Mouse (Mus musculus) mammary gland, adult 2 months (tissue): ENCODE measurements around the gene Zfp775. TPM values are rescaled to one million over a fixed set of nuclear protein-coding genes. Genes with fewer than 3 reads are reported as not detected.

ENCODE experiments used
- polyA plus RNA-seq: library from polyadenylated mRNA; depleted of rRNA; stranded (reverse); fragments of >200 nt; gene quantifications from 2 replicates; pipeline ENCODE4 v1.2.3, GENCODE M21; 2012; ENCODE audit warnings: low replicate concordance; rRNA removed

Zfp775 gene
- 5.5 and 9.2 TPM in 2 replicates for polyA plus RNA-seq

DNA sequence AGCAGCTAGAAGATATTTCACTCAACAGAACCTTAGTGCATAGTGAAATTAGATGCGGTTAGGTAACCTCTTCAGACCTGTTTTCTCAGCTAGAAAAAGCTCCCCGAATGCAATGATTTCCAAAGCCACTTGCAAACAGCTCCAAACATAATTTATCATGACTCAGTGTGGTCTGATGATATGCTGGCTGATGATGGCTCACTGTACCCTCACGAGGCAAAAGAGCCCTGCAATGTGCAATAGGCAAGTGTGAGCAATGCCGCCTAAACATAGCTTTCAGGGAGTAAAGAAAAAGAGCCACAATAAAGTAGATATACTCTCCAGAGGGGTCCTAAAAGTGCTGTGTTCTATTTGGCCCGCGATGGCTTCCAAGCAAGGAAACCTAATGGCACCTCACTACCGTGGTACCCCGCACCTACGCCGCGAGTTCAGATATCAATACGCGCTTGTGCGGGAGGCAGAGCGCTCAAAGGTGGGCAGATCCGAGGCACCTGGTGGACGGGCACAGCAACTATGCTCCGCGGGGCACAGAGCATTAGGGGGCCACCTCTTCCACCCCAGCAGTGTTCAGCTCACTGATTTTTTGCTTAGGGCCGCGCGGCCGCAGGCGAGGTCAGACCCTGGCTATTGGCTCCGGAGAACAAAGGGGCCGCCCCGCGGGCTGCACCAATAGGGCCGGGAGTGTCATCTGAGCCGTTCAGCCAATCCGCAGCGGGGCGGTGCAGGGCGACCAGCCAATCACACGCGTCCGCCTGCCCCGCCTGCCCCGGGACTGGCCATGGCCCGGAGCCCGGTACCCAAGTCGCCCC, at the start of gene Zfp775:
TSS of gene Zfp775 (plus strand) at position 793 of the 809 bp plus-strand sequence.

DNA sequence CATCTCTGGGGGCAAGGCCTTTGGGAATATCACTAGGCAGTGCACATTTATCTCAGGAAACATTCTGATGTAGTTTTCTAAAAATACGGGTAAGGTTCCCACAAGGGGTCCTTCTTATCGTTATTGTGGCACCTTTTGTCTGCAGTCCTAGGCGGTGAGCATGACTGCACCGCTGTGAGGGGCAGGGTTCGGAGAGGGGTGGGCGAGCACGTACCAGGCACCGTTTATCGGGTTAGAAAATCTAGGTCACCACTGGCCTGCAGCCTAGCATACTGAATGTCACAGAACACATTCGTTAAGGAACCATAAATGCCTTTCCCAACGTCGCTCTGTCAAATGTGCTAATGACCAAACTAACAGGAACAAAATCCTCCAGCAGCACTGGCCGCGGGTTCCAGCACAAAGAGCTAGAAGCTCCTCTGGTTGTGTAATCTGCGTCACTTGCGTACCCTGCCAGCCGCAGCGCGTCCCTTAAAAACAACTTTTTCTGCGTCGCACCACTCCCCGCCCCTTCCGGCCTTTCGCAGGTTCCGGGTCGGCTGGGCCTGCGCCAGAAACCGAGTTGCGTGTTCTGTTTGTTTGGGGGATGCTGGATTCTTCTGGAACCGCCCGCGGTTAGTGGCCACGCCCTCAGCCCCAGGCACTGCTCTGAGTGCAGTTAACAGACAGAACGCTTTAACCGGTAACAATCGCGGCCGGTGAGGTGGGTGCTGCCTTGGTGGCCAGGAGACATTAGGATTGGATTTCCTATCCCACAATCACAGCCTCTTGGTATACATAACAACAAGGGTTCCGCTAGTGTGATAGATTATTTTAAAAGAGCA, 47.4 kb upstream of the Zfp775 start, which contains the start of gene Lrrc61:
TSS of gene Lrrc61 (plus strand) at position 517 of the 824 bp plus-strand sequence.

DNA sequence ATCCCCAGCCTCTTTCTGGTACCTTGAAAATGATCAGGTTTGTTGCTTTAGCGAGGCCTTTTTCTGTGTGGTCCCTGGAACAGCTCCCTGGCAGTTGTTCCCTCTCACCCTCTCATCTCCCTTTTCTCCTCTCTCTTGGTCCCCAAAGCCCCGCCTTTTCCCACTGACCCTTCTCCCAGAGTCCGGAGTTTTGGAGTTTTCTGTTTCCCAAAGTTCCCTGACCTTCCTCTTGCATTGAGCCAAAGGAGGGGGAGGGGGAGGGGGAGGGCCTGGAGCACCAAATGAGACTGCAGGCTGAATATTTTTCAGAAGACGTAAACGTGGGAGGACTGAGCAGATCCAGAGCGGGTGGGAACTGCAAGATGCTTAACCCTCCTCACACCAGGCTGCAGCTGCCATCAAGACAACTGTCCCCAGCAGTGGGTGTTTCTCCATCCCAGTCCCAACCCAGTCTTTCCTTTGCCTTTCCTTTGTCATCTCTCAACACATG, 29.2 kb upstream of the Zfp775 start, which contains the start of gene Rarres2:
TSS of gene Rarres2 (minus strand) at position 218 of the 490 bp plus-strand sequence.

DNA sequence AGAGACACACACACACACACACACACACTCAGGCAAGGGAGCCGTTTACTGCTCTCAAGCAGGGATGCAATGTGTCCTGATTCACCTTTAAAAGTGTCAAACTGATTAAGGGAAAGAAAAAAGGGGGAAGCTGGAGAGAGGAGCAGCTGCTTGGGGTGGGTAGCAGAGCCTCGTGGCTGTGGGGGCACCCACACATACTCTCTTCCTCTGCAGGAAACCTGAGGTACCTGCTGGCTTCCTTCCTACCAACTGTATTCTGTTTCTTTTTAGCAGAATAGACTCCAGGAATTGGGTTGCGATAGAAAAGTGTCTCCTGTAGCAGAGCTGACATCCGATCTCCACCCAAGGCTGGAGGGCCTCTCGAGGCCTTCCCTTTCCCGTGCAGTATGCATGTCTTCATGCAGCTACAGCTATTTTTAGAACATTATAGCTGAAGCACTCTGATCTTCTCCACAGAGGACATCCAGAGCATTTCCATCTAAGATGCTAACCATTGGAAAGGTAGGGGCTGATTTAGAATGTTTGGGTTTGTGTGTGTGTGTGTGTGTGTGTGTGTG, 12.6 kb upstream of the Zfp775 start, which contains the start of gene Gm45021:
TSS of gene Gm45021 (plus strand) at position 417 of the 557 bp plus-strand sequence.

DNA sequence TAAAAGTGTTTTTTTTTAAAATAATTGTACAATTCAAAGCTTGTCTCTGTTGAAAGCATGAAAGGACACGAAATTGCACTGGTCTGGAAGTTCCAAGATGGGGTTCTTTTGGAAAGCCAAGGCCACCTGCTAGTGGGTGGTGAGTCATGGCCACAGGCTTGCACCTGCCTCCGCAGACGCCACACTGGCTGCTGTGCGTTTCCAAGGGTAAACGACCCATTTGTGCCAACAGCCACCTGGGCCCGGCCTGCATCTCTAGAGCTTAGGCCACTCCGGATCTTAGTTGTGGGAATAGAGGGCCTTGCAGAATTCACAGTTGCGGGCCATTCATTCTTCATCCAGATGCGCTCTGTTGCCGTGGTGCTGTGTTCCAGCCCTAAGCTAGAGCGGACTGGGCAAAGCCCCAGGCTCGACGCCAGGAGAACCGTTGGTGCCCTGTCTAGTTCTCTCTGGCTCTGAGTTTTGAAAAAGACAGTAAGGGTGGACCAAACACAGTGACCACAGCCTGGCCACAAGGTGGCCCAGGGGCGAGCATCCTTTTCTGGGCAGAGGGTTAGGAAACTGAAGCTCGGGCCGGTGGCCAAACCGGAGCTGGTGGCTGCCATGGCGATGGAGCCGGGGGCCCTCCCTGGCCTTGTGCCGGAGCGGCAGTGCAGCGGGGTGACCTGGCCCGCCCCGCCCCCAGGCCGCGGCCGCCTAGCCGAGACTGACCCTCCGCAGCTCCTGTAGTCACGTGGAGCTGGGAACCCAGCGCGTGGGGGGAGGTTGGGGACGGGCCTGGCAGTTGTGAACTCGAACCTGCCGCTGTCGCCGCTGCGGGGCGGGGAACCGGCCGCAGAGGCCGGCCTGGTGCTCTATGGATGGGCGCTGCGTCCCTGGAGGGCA, 8.5 kb upstream of the Zfp775 start, which contains the start of the genes Repin1 and Gm44965:
TSS of gene Repin1 (plus strand) at position 726 of the 885 bp plus-strand sequence.
TSS of gene Gm44965 (plus strand) at position 784 of the 885 bp plus-strand sequence.

DNA sequence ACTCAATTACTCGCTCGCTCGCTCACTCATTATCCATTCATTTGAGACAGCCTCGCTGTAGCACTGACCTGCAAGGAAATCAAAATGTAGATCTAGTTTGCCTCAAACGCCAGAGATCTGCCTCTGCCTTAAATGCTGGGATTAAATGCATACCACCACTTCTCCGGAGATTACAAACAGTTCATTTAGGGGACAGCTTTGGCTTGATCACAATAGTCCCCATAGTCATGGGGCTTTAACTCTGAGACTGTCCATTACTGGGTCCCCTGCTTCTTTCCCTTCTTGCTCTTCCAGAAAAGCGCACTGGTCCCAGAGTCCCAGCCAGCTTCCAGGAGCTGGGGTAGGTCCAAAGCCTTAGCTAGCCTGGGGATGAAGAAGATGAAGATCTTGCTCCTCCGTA, 24.6 kb downstream of the Zfp775 start, which contains the start of gene AI854703:
TSS of gene AI854703 (plus strand) at position 301 of the 400 bp plus-strand sequence.

DNA sequence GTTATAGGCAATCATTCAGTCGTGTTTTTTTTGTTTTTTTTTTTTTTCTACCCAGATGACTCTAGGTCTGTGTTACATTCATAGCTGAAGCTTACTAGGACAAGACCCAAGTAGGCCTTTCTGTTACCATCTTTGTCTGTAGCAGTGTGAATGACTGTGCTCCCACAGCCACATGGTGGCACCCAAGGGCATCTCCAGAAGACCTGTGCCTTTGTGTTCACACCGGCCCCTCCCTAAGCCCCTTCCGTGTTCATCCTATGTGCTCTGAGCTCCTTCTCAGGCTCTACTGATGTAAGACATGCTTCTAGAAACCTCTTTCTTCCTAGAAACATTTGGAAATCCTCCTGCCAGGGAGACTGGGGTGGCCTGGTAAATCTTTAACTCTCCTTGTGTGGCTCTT, 45.1 kb downstream of the Zfp775 start, which contains the start of gene Gimap8:
TSS of gene Gimap8 (plus strand) at position 240 of the 400 bp plus-strand sequence.

Other genes with a start within 250 kb of the Zfp775 start
- gene Krba1, start 206.5 kb upstream of the Zfp775 start, polyA plus RNA-seq, result 19.3 and 28.5 TPM in 2 replicates
- gene Zfp467, start 156.2 kb upstream of the Zfp775 start, polyA plus RNA-seq, result 59.8 and 77.3 TPM in 2 replicates
- 6.8 and 9.4 TPM in 2 replicates for gene Sspo, start 153.8 kb upstream of the Zfp775 start, polyA plus RNA-seq
- gene Atp6v0e2, start 64.4 kb upstream of the Zfp775 start, polyA plus RNA-seq, result 14.1 and 44.0 TPM in 2 replicates
- 28.4 and 37.2 TPM in 2 replicates for gene Lrrc61, start 47.3 kb upstream of the Zfp775 start, polyA plus RNA-seq
- gene Rarres2, start 29.3 kb upstream of the Zfp775 start, polyA plus RNA-seq, result 141 and 205 TPM in 2 replicates
- gene Gm45021, start 12.5 kb upstream of the Zfp775 start, polyA plus RNA-seq, result not detected in 2 replicates
- 44.0 and 69.3 TPM in 2 replicates for gene Repin1, start 8.2 kb upstream of the Zfp775 start, polyA plus RNA-seq
- not detected in 2 replicates for gene Gm44965, start 8.1 kb upstream of the Zfp775 start, polyA plus RNA-seq
- 2.3 and 2.6 TPM in 2 replicates for gene AI854703, start 24.7 kb downstream of the Zfp775 start, polyA plus RNA-seq
- 9.5 and 11.9 TPM in 2 replicates for gene Gimap8, start 45.2 kb downstream of the Zfp775 start, polyA plus RNA-seq
- gene Gimap9, start 74.1 kb downstream of the Zfp775 start, polyA plus RNA-seq, result 4.7 and 7.4 TPM in 2 replicates
- gene Gimap4, start 82.5 kb downstream of the Zfp775 start, polyA plus RNA-seq, result 45.9 and 83.2 TPM in 2 replicates
- 23.4 and 35.8 TPM in 2 replicates for gene Gimap6, start 106.2 kb downstream of the Zfp775 start, polyA plus RNA-seq
- gene Gm28053, start 116.5 kb downstream of the Zfp775 start, polyA plus RNA-seq, result 0.29 TPM in 1 of 2 replicates, not detected in the other
- 2.8 and 3.2 TPM in 2 replicates for gene Gimap7, start 116.6 kb downstream of the Zfp775 start, polyA plus RNA-seq
- 14.8 and 53.3 TPM in 2 replicates for gene Gimap1, start 137.0 kb downstream of the Zfp775 start, polyA plus RNA-seq
- gene Gimap5, start 144.1 kb downstream of the Zfp775 start, polyA plus RNA-seq, result 27.6 and 43.3 TPM in 2 replicates
- gene Gimap3, start 168.8 kb downstream of the Zfp775 start, polyA plus RNA-seq, result 61.7 and 68.3 TPM in 2 replicates
- 117 and 142 TPM in 2 replicates for gene Tmem176a, start 238.9 kb downstream of the Zfp775 start, polyA plus RNA-seq
- gene Tmem176b, start 239.4 kb downstream of the Zfp775 start, polyA plus RNA-seq, result 317 and 511 TPM in 2 replicates